ENCODE assay signal across 23 mouse cellular contexts in the genomic region with DNA sequence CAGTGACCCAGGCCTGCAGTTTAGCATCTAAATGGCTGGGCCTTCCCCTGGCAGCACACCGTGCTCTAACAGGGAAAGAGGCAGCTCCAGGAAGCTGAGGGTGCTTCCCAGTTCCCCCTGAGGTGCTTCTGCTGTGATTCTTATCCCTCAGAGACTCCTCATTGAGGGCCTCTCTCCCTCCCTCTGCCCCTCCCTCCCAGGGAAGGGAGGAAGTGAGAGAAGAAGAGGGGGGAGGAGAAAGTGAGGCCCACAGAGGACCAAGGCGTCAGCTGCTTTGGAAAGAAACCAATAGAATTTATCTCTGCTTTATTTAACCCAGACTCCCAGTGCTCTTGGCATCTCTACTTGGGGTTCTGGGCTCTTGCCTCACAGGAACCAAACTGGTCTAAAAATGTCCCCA. TPM values are rescaled to one million over a fixed set of nuclear protein-coding genes. Genes with fewer than 3 reads are reported as not detected.
DNase-seq lines count a peak whose midpoint lies in the region; ATAC-seq and TF ChIP-seq lines count a peak whose summit lies in the region.
"Had no signal": no experiment of that assay in that cellular context is flagged by ENCODE, and none has a peak within 500 bp of the region (broad histone marks: within the 10 kb centered on the region; RNA-seq: fewer than 3 reads in every experiment).

No protein-coding gene starts in this region.

- H3K9ac ChIP-seq in kidney, embryonic 15.5 days = no peak overlapping the region
- no peak overlapping the region for H3K9ac ChIP-seq in stomach, postnatal 0 days (ENCODE audit: low read length)
- H3K9ac ChIP-seq in liver, embryonic 12.5 days = no peak overlapping the region
- H3K9ac ChIP-seq: forebrain, embryonic 15.5 days; limb, embryonic 13.5 days; liver, postnatal 0 days; neural tube, embryonic 13.5 days had no signal

- 25% methylated on average over 2 of the region's 2 CpGs for WGBS in kidney, embryonic 15.5 days
- WGBS in stomach, postnatal 0 days = 35% methylated on average over 2 of the region's 2 CpGs
- 37% methylated on average over 2 of the region's 2 CpGs for WGBS in liver, embryonic 12.5 days (ENCODE audit: insufficient replicate concordance)

- H3K4me2 ChIP-seq in kidney, embryonic 15.5 days = no peak overlapping the region
- H3K4me2 ChIP-seq in stomach, postnatal 0 days (replicated peaks; ENCODE audit: low read depth) = no peak overlapping the region
- no peak overlapping the region for H3K4me2 ChIP-seq in liver, embryonic 12.5 days
- H3K4me2 ChIP-seq: forebrain, embryonic 15.5 days; limb, embryonic 13.5 days; neural tube, embryonic 13.5 days had no signal

- DNase-seq in kidney, postnatal 10 days = no peak
- peak; percentile 33 for DNase-seq in retina, postnatal 1 day
- DNase-seq in retina, embryonic 14.5 days (ENCODE audit: low spot score) = no peak
- DNase-seq in stomach, postnatal 0 days (ENCODE audit: low spot score) = no peak
- no peak for DNase-seq in heart, adult 18-20 months
- DNase-seq: adrenal gland, postnatal 10 days; cerebellum, postnatal 10 days; embryo, embryonic 11 days; gastrocnemius, adult 2 months; heart, adult 11 months; heart, postnatal 4 days; kidney, adult 9 months; liver, postnatal 0 days; right cerebral cortex, postnatal 4 days; thymus, postnatal 36 days had no signal

- TF ChIP-seq EP300 in stomach, postnatal 0 days (optimal IDR thresholded peaks at IDR 0.05) = no peak

- ATAC-seq in kidney, embryonic 15.5 days (replicated peaks; ENCODE audit: low FRiP score) = no peak
- ATAC-seq in common myeloid progenitor, adult 5-6 weeks (replicated peaks; ENCODE audit: low read depth, poor library complexity, severe bottlenecking) = peak; percentile 50
- no peak for ATAC-seq in stomach, postnatal 0 days (ENCODE audit: low FRiP score, low TSS enrichment)
- no peak for ATAC-seq in liver, embryonic 12.5 days
- ATAC-seq: forebrain, embryonic 15.5 days had no signal

- no peaks in the 10 kb centered on the region for H3K9me3 ChIP-seq in kidney, embryonic 15.5 days (replicated peaks)
- no peaks in the 10 kb centered on the region for H3K9me3 ChIP-seq in stomach, postnatal 0 days (ENCODE audit: control insufficient read depth, low read length)
- no peaks in the 10 kb centered on the region for H3K9me3 ChIP-seq in liver, embryonic 12.5 days (replicated peaks)
- H3K9me3 ChIP-seq: forebrain, embryonic 15.5 days; G1E; limb, embryonic 13.5 days; neural tube, embryonic 13.5 days had no signal

- H3K4me1 ChIP-seq in kidney, embryonic 15.5 days = peaks cover 37% of the 10 kb centered on the region
- H3K4me1 ChIP-seq in stomach, postnatal 0 days (replicated peaks; ENCODE audit: control insufficient read depth, insufficient read depth) = peaks cover 15% of the 10 kb centered on the region
- H3K4me1 ChIP-seq in liver, embryonic 12.5 days = peaks cover 12% of the 10 kb centered on the region

- no peak overlapping the region for H3K4me3 ChIP-seq in kidney, embryonic 15.5 days (replicated peaks)
- no peak overlapping the region for H3K4me3 ChIP-seq in stomach, postnatal 0 days (ENCODE audit: low read depth, low read length)
- H3K4me3 ChIP-seq in liver, embryonic 12.5 days = no peak overlapping the region
- H3K4me3 ChIP-seq: forebrain, embryonic 15.5 days; gastrocnemius, adult 2 months; limb, embryonic 13.5 days; megakaryocyte, embryonic 14.5 days; neural tube, embryonic 13.5 days had no signal

- peak overlapping the region; percentile 3 for H3K27ac ChIP-seq in kidney, embryonic 15.5 days
- peak overlapping the region; percentile 88 for H3K27ac ChIP-seq in stomach, postnatal 0 days (replicated peaks)
- no peak overlapping the region for H3K27ac ChIP-seq in liver, embryonic 12.5 days
- H3K27ac ChIP-seq: forebrain, embryonic 15.5 days; gastrocnemius, adult 2 months; limb, embryonic 13.5 days; neural tube, embryonic 13.5 days had no signal

- no peaks in the 10 kb centered on the region for H3K36me3 ChIP-seq in kidney, embryonic 15.5 days
- H3K36me3 ChIP-seq in stomach, postnatal 0 days (ENCODE audit: control insufficient read depth, insufficient read depth, low read length) = no peaks in the 10 kb centered on the region
- no peaks in the 10 kb centered on the region for H3K36me3 ChIP-seq in liver, embryonic 12.5 days
- H3K36me3 ChIP-seq: forebrain, embryonic 15.5 days; G1E; limb, embryonic 13.5 days; neural tube, embryonic 13.5 days had no signal

- TF ChIP-seq CTCF in stomach, postnatal 0 days (IDR thresholded peaks at IDR 0.05; ENCODE audit: low read depth) = no peak

- no peaks in the 10 kb centered on the region for H3K27me3 ChIP-seq in kidney, embryonic 15.5 days
- H3K27me3 ChIP-seq in stomach, postnatal 0 days (ENCODE audit: control insufficient read depth, insufficient read depth, low read length) = no peaks in the 10 kb centered on the region
- H3K27me3 ChIP-seq in liver, embryonic 12.5 days (replicated peaks) = peaks cover 51% of the 10 kb centered on the region
- H3K27me3 ChIP-seq: forebrain, embryonic 15.5 days; limb, embryonic 13.5 days; neural tube, embryonic 13.5 days had no signal

RNA-seq across cellular contexts. Expression of gene Fhdc1, which starts 50.1 kb away (rescaled TPM):
- polyA plus RNA-seq in kidney, embryonic 15.5 days (2015; fragmentation: Nextera tagmentation; extraction: Ambion mirVana) = 3.3 and 5.3 TPM in 2 replicates
- total RNA-seq in common myeloid progenitor, adult 5-6 weeks (2017) = 0.64 and 1.0 TPM in 2 replicates
- polyA plus RNA-seq in stomach, postnatal 0 days (2015; fragmentation: Nextera tagmentation; extraction: Ambion mirVana) = 17.8 and 19.5 TPM in 2 replicates
- 26.5 and 31.5 TPM in 2 replicates for polyA plus RNA-seq in liver, embryonic 12.5 days (2016; fragmentation: Nextera tagmentation; extraction: Ambion mirVana)
- total RNA-seq in heart, adult 18-20 months (2021) = 1 to 10 TPM in 1 of 2 experiments, under 1 TPM in 1; 0.87 to 1.1 TPM
